Mouse (Mus musculus) bone marrow macrophage, adult 2 months (primary cell): ENCODE data around the gene Kdm4c. TPM values are rescaled to one million over a fixed set of nuclear protein-coding genes. Genes with fewer than 3 reads are reported as not detected.
A peak's percentile ranks its signal among the peaks of the same experiment; 100 is the strongest.
"Not testable (repeated sequence)": the region's sequence is repeated elsewhere in the genome, so short reads cannot be mapped to it uniquely, and the experiment has no call there.

Experiments used
- H3K27ac ChIP-seq: 2 replicates; pipeline ENCODE4 v1.5.1; 2012; ENCODE audit warnings: low read depth, low read length; ENCODE audit not compliant: insufficient read depth
- H3K4me1 ChIP-seq: 2 replicates; pipeline ENCODE4 v1.6.1; 2012; ENCODE audit warnings: low read length; ENCODE audit not compliant: control insufficient read depth, insufficient read depth
- H3K4me3 ChIP-seq: 2 replicates; pipeline ENCODE4 v1.5.1; 2012; ENCODE audit warnings: mild to moderate bottlenecking, low read length, moderate library complexity; ENCODE audit not compliant: insufficient read depth
- CTCF ChIP-seq: IDR thresholded peaks from 2 replicates; pipeline ENCODE4 v1.5.1; 2012; ENCODE audit warnings: low read depth, mild to moderate bottlenecking, low read length, moderate library complexity
- POLR2A ChIP-seq: IDR thresholded peaks from 2 replicates; pipeline ENCODE4 v1.6.1; 2012; ENCODE audit warnings: mild to moderate bottlenecking, low read depth, low read length, borderline replicate concordance
- polyA plus RNA-seq: library from polyadenylated mRNA; stranded (reverse); fragments of >200 nt; gene quantifications from 2 replicates; pipeline ENCODE4 v1.2.4, GENCODE M21; 2012; ENCODE audit not compliant: missing spikeins, insufficient read depth, insufficient read length

Gene Kdm4c
- 20.4 and 21.6 TPM in 2 replicates for polyA plus RNA-seq

DNA sequence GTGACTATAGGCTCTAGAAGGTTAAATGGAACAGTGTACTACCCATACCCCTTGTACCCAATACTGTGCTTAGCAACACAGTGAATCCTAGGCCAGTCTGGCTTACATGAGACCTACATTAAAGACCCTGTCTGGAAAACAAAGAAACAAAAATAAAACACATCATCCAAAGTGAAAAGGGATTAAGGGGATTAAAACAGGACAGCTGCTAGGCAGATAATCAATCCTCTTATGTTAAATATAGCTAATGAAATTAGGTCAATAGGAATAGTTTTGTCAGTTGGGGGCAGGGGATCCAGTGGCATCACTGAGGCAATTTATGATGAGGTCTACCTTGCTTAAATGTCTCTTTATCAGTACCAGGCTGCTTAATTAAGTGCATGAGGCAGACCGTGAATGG lies at the start of gene Kdm4c:
Gene Kdm4c (plus strand): TSS at position 322 of the 400 bp plus-strand sequence.
- Histone ChIP-seq H3K4me3 (no peak within 1 kb of the TSS), H3K27ac (no peak within 1 kb of the TSS), H3K4me1 (no peaks in the 10 kb centered on the region)
- TF ChIP-seq POLR2A (no peak), CTCF (no peak)

DNA sequence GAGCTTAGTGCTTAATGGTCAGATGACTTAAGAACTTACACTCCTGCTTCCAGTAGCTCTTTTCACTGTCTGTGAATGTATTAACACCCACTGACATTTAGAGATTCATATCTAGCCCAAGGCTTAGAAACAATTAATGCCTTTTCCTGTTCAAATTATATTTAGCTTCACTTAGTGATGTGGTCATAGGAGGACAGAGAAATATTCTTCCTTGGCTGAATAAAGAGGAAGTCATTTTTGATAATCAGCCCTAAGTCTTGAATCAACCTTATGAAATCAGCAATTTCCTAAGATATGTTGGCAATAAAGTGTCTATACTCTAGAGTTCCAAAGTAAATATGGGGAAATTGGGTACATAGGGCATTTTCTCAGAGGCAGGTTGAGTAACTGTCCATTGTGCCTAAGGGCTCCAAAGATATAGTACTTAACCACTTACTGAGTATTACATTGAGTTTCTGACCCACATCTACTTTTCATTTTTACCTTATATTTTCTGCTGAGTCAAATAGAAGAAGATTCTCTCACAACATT lies 41.0 kb upstream of the Kdm4c start:
- Histone ChIP-seq H3K4me3 (no peak overlapping the region), H3K27ac (no peak overlapping the region), H3K4me1 (no peaks in the 10 kb centered on the region)
- TF ChIP-seq POLR2A (no peak), CTCF (no peak)

DNA sequence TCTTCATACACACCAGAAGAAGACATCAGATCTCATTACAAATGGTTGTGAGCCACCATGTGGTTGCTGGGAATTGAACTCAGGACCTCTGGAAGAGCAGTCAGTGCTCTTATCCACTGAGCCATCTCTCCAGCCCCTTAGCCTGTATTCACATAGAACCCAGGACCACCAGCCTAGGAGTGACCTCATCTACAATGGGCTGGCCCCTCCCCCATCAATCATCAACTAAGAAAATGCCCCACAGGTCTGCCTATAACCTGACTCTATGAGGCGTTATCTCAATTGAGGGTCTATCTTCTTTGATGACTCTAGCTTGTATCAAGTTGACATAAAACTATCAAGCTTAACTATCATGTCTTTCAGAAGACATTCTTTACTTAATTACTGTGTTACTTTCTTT lies 20.5 kb upstream of the Kdm4c start:
- H3K27ac ChIP-seq, result not testable (repeated sequence)

DNA sequence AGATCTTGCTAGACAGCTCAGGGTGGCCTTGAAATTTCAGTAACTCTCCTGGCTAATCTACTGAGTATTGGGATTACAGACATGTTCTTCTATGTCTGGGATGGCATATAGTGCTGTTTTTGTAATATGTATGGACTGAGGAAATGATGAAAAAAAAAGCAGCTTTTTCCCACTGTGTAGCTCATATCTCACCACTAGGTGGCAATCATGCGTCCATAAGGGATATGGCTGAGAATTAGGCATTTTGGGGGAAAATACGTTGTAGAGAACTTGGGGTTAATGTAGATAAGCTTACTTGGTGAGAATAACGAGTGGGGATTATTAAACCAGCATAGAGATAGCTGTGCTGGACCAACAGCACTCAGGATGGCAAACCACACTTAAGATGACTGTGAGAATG lies 19.9 kb upstream of the Kdm4c start:
- no peak for TF ChIP-seq POLR2A
- TF ChIP-seq CTCF, result no peak
- Histone ChIP-seq H3K27ac (no peak overlapping the region), H3K4me3 (no peak overlapping the region), H3K4me1 (no peaks in the 10 kb centered on the region)

More for the DNA sequence above, 20.5 kb upstream of the Kdm4c start:
- H3K4me1 ChIP-seq, H3K4me3 ChIP-seq: not testable (repeated sequence)

DNA sequence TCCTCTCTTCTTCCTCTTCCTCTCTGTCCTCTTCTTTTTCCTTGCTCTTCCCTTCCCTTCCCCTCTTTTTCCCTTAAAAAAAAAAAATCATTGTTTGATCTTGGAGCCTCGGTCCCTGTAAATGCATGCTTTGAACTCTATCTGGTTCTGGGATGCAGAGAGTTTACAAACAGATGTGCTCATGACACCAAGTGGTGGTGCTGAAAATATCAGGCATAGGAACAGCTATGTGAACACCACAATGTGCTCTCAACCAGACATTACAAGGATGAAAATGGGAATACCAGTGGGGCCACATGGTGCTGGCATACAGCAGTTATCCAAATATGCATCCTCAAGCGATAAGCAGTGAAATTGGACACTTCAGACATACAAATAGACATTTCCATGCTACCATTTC lies 18.1 kb upstream of the Kdm4c start:
- TF ChIP-seq POLR2A (no peak), CTCF (no peak)
- no peaks in the 10 kb centered on the region for H3K4me1 ChIP-seq
- no peak overlapping the region for H3K4me3 ChIP-seq
- H3K27ac ChIP-seq, result no peak overlapping the region

DNA sequence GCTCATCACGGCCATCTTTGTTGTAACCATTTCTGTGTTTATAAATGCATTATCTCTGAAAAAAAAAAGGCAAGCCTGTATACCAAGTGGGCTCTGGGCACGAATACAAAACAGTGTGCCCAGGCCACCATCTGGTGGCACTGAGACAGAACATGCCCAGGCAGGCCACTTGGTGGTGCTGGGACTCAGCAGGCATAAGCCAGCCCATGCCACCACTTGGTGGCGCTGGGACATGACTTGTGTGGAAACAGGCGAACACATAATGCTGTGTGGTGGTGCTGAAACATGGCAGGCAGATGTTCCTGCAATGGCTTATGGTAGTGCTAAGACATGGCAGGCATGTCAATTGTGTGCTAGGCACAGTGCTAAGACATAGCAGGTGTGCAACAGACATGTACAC lies 11.3 kb upstream of the Kdm4c start:
- TF ChIP-seq POLR2A, result no peak
- Histone ChIP-seq H3K4me1 (no peaks in the 10 kb centered on the region), H3K4me3 (no peak overlapping the region)

DNA sequence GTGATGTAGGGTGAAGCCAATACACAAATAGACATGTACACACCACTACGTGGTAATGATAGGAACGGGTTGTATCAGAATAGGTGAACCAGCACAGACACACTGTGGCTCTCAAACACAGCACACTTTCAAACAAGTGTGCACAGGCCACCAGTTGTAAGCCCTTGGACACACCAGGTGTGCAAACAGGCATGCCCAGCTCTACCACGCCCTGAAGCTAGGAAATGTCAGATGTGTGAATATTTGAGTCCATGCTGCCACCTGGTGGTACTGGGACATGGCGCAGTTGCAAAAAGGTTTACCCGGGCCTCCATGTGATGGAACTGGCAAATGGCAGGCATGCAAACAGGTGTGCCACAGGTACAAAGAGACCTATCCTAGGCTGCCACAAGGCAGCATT lies 10.9 kb upstream of the Kdm4c start:
- H3K27ac ChIP-seq, result no peak overlapping the region
- no peak overlapping the region for H3K4me3 ChIP-seq
- H3K4me1 ChIP-seq, result no peaks in the 10 kb centered on the region
- TF ChIP-seq CTCF (peak; percentile 60), POLR2A (no peak)

More for the DNA sequence above, 11.3 kb upstream of the Kdm4c start:
- no peak overlapping the region for H3K27ac ChIP-seq

DNA sequence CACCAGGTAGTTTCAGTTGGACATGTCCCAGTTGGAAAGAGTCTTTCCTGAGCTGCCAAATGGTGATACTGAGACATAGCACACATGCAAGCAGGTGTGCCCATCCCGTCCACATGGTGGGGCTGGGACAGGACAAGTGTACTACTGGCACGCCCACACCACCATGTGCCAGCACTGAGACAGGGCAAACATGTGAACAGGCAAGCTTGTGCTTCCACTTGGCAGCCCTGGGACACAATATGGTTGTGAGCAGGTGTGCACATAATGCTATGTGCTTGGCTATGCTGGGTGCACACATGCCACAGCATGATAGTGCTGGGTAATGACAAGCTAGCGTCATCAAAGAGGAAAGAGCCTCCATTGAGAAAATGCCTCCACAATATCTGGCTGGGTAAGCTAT lies 8.8 kb upstream of the Kdm4c start:
- H3K4me3 ChIP-seq, result no peak overlapping the region
- TF ChIP-seq POLR2A (no peak), CTCF (no peak)
- no peak overlapping the region for H3K27ac ChIP-seq
- H3K4me1 ChIP-seq, result no peaks in the 10 kb centered on the region

DNA sequence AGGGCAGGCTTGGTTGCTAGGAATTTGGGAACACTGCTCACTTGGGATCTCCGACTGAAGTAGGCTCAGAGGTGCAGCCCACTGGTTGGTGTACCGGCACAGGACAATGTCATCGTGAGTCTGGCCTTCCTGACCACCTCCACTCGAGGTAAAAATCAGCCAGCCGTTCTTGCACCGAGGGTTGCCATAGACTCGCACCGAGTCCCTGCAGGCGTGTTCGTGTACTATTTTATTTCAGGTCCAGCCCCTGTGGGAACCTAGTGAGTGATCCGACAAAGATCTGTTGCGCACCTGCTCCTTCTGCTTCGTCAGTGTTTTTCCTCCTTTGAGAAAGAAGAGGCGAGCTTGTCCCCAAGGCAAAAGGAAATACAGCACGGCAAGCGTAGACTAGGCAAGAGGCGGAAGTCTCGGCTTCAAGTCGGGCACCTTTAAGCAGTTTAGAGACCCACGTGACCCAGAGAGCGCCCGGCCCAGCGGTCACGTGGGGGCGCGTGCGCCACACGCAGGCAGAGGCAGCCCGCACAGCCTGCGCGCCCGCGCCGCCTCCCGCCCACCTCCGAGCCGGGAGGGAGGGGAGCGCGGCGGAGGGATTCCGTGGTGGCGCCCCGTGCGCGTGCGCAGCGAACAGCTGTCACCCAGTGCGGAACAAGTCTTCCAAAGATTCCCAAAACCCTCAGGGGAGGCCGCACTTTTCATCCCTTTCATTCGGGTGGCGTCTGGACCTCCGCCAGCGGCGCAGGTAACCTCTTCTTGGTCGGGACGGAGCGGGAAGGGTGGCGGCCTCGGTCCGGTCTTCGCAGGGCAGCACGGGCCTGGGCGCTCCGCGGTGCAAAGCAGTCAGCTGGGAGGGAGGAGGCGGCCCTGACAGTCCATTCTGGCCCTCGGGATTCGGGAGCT lies 9.3 kb downstream of the Kdm4c start:
- Histone ChIP-seq H3K4me1 (peaks cover 4% of the 10 kb centered on the region), H3K27ac (peak overlapping the region; percentile 56), H3K4me3 (peak overlapping the region; percentile 89)
- peak; percentile 90; the same call in 1 of the 2 replicates for TF ChIP-seq POLR2A
- TF ChIP-seq CTCF, result no peak

DNA sequence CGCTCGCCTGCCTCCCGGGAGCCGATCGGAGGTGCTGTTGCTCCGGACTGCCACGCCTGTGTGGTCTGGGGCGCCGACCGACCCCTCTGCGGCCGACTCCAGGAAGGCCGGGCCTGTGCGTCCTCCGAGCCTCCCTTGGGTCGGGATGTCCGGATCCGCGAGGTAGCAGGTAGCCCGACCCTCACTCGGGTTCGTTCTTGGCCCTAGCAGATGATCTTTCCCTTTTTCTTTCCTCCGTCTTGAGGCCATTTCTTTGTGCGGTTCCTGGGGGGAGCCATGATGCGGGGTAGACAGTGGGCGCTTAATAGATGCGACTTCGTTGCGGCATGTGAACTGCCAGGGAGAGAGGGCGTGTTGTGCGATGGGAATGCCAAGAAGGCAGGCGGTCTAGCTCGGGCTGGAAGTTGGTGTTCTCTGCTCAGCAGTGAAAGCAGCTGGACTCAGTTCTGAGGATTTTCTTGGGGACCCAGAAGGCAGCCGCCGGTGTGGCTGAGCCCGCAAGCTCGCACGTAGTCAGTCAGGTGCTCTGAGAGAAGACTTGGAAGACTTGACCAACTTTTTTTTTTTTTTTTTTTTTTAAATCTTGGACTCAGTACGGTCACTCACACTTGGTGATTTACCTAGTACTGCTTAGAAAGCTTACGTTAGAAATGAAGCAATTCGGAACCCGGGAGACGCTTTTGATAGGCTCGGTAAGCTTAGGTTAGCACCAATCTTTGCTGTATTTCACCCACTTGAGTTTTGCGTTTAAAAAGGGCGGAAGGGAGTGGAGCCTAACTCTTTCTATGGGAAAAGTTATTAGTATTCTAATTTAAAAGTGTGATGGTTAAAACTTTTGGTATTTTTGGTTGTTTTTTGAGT lies 10.2 kb downstream of the Kdm4c start:
- peaks cover 6% of the 10 kb centered on the region for H3K4me1 ChIP-seq
- peak overlapping the region; percentile 89 for H3K4me3 ChIP-seq
- H3K27ac ChIP-seq, result peak overlapping the region; percentile 54
- TF ChIP-seq POLR2A, result no peak
- TF ChIP-seq CTCF, result no peak
